Mouse (Mus musculus) c-Kit-positive CD71-positive TER-119-positive erythroid progenitor cells, embryonic 14.5 days (primary cell): ENCODE measurements around the gene Atad5.
A peak's percentile ranks its signal among the peaks of the same experiment; 100 is the strongest.
"Not testable (repeated sequence)": the region's sequence is repeated elsewhere in the genome, so short reads cannot be mapped to it uniquely, and the experiment has no call there.

Experiments
- DNase-seq: peaks from one replicate; pipeline ENCODE4 v3.0.0-alpha.2; 2013; ENCODE audit warnings: low spot score

Gene Atad5

DNA sequence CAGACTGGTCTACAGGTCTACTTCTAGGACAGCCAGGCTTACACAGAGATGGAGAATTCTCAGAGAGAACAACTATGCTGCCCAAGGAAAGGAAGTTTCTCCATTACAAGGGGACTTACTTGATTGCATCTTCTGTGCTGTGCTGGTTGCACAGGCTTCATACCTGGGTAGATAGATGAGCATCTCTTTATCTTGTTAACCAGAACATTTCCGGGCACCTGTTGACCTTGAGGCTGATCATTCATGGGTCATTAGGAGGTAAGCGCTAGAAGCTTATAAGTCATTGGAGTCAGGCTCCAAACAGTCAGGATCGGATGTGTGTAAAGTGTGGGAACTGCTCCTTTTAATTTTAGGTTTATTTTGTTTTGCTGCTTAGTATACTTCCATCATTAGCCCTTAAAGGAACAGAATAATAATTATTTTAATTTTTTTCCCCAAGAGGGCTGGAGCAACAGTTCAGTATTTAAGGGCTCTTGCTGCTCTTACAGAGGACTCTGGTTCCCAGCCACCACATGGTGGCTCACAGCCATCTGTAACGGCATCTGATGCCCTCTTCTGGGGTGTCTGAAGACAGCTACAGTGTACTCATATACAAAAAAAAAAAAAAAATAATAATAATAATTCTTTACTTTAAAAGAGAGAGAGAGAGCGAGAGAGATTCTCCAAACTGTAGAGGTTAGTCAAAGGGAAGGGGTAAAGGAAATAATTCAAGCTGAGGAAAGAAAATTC is 92.0 kb downstream of the Atad5 start:
- DNase-seq = no peak

- DNase-seq = not testable (repeated sequence)
Measured at GRCm38 (mm10) chr11:80183054-80183704, 94.0 kb downstream of the Atad5 start.

- DNase-seq = peak; percentile 74
Measured at GRCm38 (mm10) chr11:80183705-80184255, 94.6 kb downstream of the Atad5 start, which contains the start of gene Rnf135. Gene Rnf135, plus strand, starts transcription at chr11:80183851.

- DNase-seq = no peak
Measured at GRCm38 (mm10) chr11:80184531-80185071, 95.4 kb downstream of the Atad5 start.
